Mouse (Mus musculus): ENCODE data around the gene 9630041A04Rik. TPM values are rescaled to one million over a fixed set of nuclear protein-coding genes. Genes with fewer than 3 reads are reported as not detected.

The 9630041A04Rik gene
- total RNA-seq, 2 experiments from 2014 or later = not detected

DNA sequence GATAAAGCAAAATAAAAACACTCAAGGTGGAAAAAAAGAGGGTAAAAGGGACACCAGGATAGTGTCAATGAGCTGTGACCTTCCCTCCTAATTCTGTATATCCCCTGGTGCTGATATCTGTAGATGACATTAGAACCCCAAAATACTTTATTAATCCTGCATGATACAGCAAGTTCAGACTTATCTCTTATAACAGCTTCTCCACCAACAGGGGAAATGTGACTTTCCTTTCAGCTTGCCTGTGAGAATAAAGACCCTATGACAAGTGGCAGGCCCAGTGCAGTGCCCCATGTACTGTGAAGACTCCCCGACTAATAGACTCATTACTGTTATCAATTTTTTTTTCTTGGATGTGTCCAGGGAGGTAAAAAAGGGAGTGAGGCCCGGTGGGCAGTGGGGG lies 125.3 kb downstream of the 9630041A04Rik start:
- DNase-seq (ENCODE audit: low spot score in 2 of 2) = no peak
- Histone ChIP-seq H3K4me3 (no peak overlapping the region), H3K27ac (no peak overlapping the region)
- TF ChIP-seq CTCF (conservative IDR thresholded peaks at IDR 0.05) = no peak

GRCm38 (mm10) chr9:101990032-101990431 lies 128.4 kb downstream of the 9630041A04Rik start:
- no peak for DNase-seq (ENCODE audit: low spot score in 2 of 2)
- no peak for TF ChIP-seq CTCF (conservative IDR thresholded peaks at IDR 0.05)
- H3K4me3 ChIP-seq = no peak overlapping the region
- H3K27ac ChIP-seq = no peak overlapping the region

DNA sequence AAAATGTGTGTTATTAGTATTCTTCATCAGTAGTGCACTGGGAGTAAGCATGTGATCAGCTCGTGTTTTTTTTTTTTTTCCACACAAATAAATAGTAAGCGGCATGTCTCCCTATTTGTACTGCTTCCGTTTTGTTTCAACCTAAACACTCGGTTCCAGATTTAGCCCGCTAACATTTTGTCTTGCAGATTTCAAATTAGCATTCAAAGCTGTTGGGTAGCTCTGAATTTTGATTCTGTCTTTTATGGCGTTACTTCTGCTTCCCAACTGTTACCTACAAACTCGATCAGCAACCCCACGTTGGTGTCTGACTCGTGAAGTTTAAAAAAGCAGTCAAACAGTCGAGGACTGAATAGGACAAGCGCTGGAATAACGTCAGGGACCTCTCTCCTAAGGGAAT lies 129.2 kb downstream of the 9630041A04Rik start:
- H3K4me3 ChIP-seq = no peak overlapping the region
- peak; percentile 16 to 42 for DNase-seq (ENCODE audit: low spot score in 2 of 2)
- no peak for TF ChIP-seq CTCF (conservative IDR thresholded peaks at IDR 0.05)
- no peak overlapping the region for H3K27ac ChIP-seq
